Mouse (Mus musculus) limb, embryonic 14.5 days (tissue): Measurements from ENCODE around the gene Gm37240. TPM values are rescaled to one million over a fixed set of nuclear protein-coding genes. Genes with fewer than 3 reads are reported as not detected.

Source experiments
- ATAC-seq: fragments of 200-750 bp; cut with Nextera tagmentation; 2 replicates; pipeline ENCODE4 v1.8.0; 2017; ENCODE audit warnings: low read depth, moderate number of reproducible peaks, moderate TSS enrichment; ENCODE audit not compliant: low FRiP score
- DNase-seq: peaks from one replicate; pipeline ENCODE4 v3.0.0-alpha.2; 2015; ENCODE audit warnings: low spot score
- H3K27ac ChIP-seq: fragments of 300-500 bp; sonication (generic); replicated peaks from 2 replicates; pipeline ENCODE4 v1.5.1; 2014; ENCODE audit warnings: low read depth, mild to moderate bottlenecking, low read length, moderate library complexity, mixed read lengths
- H3K27me3 ChIP-seq: fragments of 300-500 bp; sonication (generic); 2 replicates; pipeline ENCODE4 v1.6.1; 2014; ENCODE audit warnings: low read length, mixed read lengths; ENCODE audit not compliant: control insufficient read depth, insufficient read depth
- H3K36me3 ChIP-seq: fragments of 300-500 bp; sonication (generic); 2 replicates; pipeline ENCODE4 v1.6.1; 2014; ENCODE audit warnings: mild to moderate bottlenecking, low read length, moderate library complexity, mixed read lengths; ENCODE audit not compliant: control insufficient read depth, insufficient read depth
- H3K4me1 ChIP-seq: fragments of 300-500 bp; sonication (generic); 2 replicates; pipeline ENCODE4 v1.6.1; 2014; ENCODE audit warnings: antibody characterized with exemption, low read length, mixed read lengths; ENCODE audit not compliant: control insufficient read depth, insufficient read depth
- H3K4me2 ChIP-seq: fragments of 300-500 bp; sonication (generic); replicated peaks from 2 replicates; pipeline ENCODE4 v1.6.1; 2014; ENCODE audit warnings: low read depth, mild to moderate bottlenecking, low read length, moderate library complexity; ENCODE audit not compliant: severe bottlenecking
- H3K4me3 ChIP-seq: fragments of 300-500 bp; sonication (generic); replicated peaks from 2 replicates; pipeline ENCODE4 v1.5.1; 2014; ENCODE audit warnings: low read length
- H3K9ac ChIP-seq: fragments of 300-500 bp; sonication (generic); 2 replicates; pipeline ENCODE4 v1.6.1; 2014; ENCODE audit warnings: mild to moderate bottlenecking, low read depth, low read length, moderate library complexity; ENCODE audit not compliant: severe bottlenecking
- H3K9me3 ChIP-seq: fragments of 300-500 bp; sonication (generic); 2 replicates; pipeline ENCODE4 v1.6.1; 2016; ENCODE audit warnings: low read length; ENCODE audit not compliant: control insufficient read depth
- POLR2A ChIP-seq: fragments of 200-500 bp; IDR thresholded peaks from 2 replicates; pipeline ENCODE4 v1.8.0; 2012; ENCODE audit warnings: inconsistent platforms, mild to moderate bottlenecking, moderate library complexity, borderline replicate concordance; ENCODE audit not compliant: insufficient read depth, insufficient read length; ENCODE audit errors: extremely low read depth
- WGBS: fragments of 180-500 bp; shearing (Covaris S2); extraction: QIAGEN DNeasy Blood & Tissue Kit; methylation state at CpG from one replicate; pipeline ENCODE4 v1.1.7; 2014; 5-methylcytosine and 5-hydroxymethylcytosine counted together
- polyA plus RNA-seq, 2 experiments: library from polyadenylated mRNA; depleted of rRNA in 1 of 2; stranded (reverse) in 1 of 2; unstranded in 1 of 2; fragments of >200 nt; fragmentation: Nextera tagmentation in 1 of 2; extraction: Ambion mirVana in 1 of 2; gene quantifications; 2 replicates each; pipeline versions ENCODE4 v1.2.1 to v1.2.3; 2012 to 2014

Gm37240 gene
- polyA plus RNA-seq, 2 experiments, result 2.0 to 13.4 TPM

DNA sequence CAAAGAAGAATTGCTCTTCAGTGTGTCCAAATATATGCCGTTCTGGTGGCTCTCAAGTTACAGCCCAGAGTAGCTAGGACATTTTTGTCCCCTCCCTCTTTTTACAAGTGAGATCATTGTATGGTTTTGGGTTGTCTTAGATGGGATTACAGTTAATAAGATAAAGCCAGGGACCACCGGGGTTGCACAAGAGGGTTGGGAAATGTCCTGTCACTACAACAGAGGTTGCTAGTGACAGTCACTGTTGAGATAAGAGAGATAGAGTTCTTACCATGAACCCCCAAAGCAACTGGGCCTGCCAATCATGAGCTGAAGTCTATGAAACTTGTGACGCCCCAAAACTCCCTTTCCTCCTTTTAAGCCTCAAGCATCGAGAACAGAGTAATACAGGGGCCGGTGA lies 769.6 kb downstream of the Gm37240 start:
- ATAC-seq, result no peak
- H3K36me3 ChIP-seq, result no peaks in the 10 kb centered on the region
- H3K4me2 ChIP-seq, result no peak overlapping the region
- H3K4me3 ChIP-seq, result no peak overlapping the region
- no peaks in the 10 kb centered on the region for H3K4me1 ChIP-seq
- 88% methylated on average over 5 of the region's 5 CpGs for WGBS
- no peaks in the 10 kb centered on the region for H3K9me3 ChIP-seq
- DNase-seq, result no peak
- H3K9ac ChIP-seq, result no peak overlapping the region
- no peaks in the 10 kb centered on the region for H3K27me3 ChIP-seq
- no peak for TF ChIP-seq POLR2A
- no peak overlapping the region for H3K27ac ChIP-seq

DNA sequence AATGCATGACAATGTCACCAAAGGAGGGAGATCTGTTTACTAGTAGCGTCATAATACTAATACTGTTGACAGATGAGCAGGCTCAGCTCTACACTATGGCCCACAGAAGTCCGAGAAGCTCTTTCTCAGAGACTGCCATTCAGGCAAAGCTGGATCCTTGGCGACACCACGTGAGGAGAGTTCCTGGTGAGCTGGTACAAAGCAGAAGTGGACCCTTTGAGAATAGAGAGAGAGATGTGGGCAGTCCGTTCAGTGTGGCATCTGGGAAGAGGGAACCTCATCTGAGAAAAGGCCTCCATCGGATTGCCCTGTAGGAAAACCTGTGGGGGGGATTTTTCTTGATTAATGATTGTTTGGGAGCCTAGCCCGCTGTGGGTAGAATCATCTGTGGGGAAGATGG lies 770.3 kb downstream of the Gm37240 start:
- no peaks in the 10 kb centered on the region for H3K9me3 ChIP-seq
- no peaks in the 10 kb centered on the region for H3K27me3 ChIP-seq
- no peak for TF ChIP-seq POLR2A
- H3K9ac ChIP-seq, result no peak overlapping the region
- H3K4me1 ChIP-seq, result no peaks in the 10 kb centered on the region
- no peaks in the 10 kb centered on the region for H3K36me3 ChIP-seq
- H3K4me2 ChIP-seq, result no peak overlapping the region
- no peak overlapping the region for H3K4me3 ChIP-seq
- ATAC-seq (no peak), DNase-seq (no peak)
- 86% methylated on average over 7 of the region's 7 CpGs for WGBS
- no peak overlapping the region for H3K27ac ChIP-seq

DNA sequence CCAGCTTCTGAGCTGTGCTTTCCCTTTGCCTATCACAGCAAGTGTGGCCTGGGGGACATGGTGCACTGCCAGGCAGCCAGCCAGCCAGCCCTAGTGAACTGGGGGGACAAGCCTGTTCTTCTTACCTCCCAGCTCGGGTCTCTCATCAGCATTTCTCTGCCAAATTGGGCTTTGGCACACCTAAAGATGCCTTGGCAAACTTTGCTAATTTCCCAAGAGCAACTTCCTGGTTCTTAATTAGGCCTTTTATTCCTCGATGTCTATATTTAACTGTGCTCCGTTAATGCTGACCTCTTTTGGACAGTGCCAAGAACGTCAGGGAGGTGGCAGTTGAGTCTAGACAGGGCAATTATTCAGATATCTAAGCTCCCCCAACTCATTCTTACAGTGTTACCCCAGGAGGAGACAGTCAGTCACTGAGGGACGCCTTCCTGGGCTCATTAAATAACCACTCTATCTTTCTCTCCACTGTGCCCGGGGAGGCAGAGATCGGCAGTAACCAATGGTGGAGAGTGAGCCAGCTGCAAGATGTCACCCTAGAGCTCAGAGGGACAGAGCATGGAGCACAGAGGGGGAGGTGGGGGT lies 771.3 kb downstream of the Gm37240 start:
- no peak overlapping the region for H3K9ac ChIP-seq
- no peak for TF ChIP-seq POLR2A
- no peaks in the 10 kb centered on the region for H3K27me3 ChIP-seq
- H3K27ac ChIP-seq, result no peak overlapping the region
- no peak overlapping the region for H3K4me2 ChIP-seq
- no peaks in the 10 kb centered on the region for H3K9me3 ChIP-seq
- DNase-seq (no peak), ATAC-seq (no peak)
- WGBS, result 50% methylated on average over 7 of the region's 7 CpGs
- H3K4me1 ChIP-seq, result no peaks in the 10 kb centered on the region
- no peaks in the 10 kb centered on the region for H3K36me3 ChIP-seq
- no peak overlapping the region for H3K4me3 ChIP-seq

- no peaks in the 10 kb centered on the region for H3K36me3 ChIP-seq
- DNase-seq (no peak), ATAC-seq (no peak)
- 96% methylated on average over 1 of the region's 1 CpGs for WGBS
- H3K4me2 ChIP-seq, result no peak overlapping the region
- H3K27me3 ChIP-seq, result no peaks in the 10 kb centered on the region
- no peak overlapping the region for H3K4me3 ChIP-seq
- no peak overlapping the region for H3K27ac ChIP-seq
- no peak overlapping the region for H3K9ac ChIP-seq
- no peaks in the 10 kb centered on the region for H3K9me3 ChIP-seq
- TF ChIP-seq POLR2A, result no peak
- no peaks in the 10 kb centered on the region for H3K4me1 ChIP-seq
Observed at GRCm38 (mm10) chr3:85113565-85113964, 773.8 kb downstream of the Gm37240 start.

- no peaks in the 10 kb centered on the region for H3K9me3 ChIP-seq
- H3K4me2 ChIP-seq, result no peak overlapping the region
- no peak overlapping the region for H3K27ac ChIP-seq
- TF ChIP-seq POLR2A, result no peak
- H3K27me3 ChIP-seq, result no peaks in the 10 kb centered on the region
- H3K4me1 ChIP-seq, result no peaks in the 10 kb centered on the region
- H3K9ac ChIP-seq, result no peak overlapping the region
- H3K36me3 ChIP-seq, result no peaks in the 10 kb centered on the region
- ATAC-seq (no peak), DNase-seq (no peak)
- 74% methylated on average over 4 of the region's 4 CpGs for WGBS
- H3K4me3 ChIP-seq, result no peak overlapping the region
Observed at GRCm38 (mm10) chr3:85110762-85111161, 776.6 kb downstream of the Gm37240 start.

DNA sequence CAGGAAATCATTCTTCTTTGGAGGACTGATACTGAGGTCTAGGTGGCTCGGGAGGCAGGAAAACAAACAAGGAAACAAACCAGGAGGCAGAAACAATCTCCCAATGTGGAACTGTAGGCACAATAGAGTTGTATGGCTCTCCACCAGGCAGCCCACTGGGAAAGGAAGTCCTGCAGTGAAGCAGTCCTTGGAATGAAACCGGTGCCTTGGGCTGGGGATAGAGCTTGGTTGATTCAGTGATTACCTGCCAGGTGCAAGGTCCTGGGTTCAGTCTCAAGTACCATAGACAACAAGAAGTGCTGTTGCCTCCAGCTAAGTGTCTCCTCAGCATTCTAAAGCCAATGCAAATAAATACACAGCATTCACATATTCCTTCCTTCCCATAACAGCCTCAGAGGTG lies 778.1 kb downstream of the Gm37240 start:
- Histone ChIP-seq H3K9me3 (no peaks in the 10 kb centered on the region), H3K9ac (no peak overlapping the region), H3K36me3 (no peaks in the 10 kb centered on the region), H3K27ac (no peak overlapping the region), H3K4me3 (no peak overlapping the region), H3K4me1 (no peaks in the 10 kb centered on the region), H3K27me3 (no peaks in the 10 kb centered on the region), H3K4me2 (no peak overlapping the region)
- ATAC-seq (no peak), DNase-seq (no peak)
- TF ChIP-seq POLR2A, result no peak
- WGBS, result 58% methylated on average over 2 of the region's 2 CpGs
